Mouse (Mus musculus): Measurements from ENCODE around the gene Neurl1a. TPM values are rescaled to one million over a fixed set of nuclear protein-coding genes. Genes with fewer than 3 reads are reported as not detected.

Gene Neurl1a
- polyA plus RNA-seq (2015; fragmentation: Nextera tagmentation; extraction: Ambion mirVana), result 15.3 and 15.4 TPM in 2 replicates

DNA sequence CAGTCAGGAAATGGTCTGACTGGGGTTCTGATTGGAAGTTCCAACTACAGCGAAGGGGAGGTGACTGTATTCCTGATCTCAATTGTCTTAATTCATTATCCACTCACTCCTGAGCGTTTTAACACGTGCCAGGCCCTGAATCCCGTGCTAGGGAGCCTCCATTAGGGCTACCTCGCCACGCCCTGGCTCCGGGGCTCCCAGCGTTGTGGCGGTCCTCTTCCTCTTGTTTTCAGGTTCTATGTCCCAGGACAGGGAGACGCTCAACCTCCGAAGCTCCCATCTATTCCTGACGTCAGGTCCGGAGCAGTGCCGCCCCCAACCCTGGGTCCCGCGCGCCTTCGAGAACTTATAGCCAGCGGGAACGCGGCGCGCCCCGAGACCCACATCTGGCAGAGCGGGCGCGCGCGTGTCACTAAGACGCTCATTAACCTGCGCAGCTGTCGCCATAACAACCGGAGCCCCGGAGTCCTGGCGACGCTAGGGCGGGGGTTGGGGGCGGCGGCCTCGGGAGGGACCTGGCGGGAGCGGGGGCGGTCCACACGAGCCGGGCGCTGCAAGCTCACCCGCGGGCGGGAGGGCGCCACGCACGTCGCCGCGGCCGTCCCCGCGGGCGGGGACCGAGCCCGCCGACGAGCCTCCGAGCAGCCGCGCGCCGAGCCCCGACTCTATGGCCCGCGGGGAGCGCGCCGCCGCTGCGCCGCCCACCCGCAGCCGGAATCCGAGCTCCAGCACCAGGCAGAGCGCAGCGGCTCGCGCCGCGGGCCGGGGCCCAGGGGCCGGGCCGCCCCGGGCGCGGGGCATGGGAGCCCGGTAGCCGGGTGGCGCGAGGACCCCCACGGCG, at the start of gene Neurl1a:
Gene Neurl1a, plus strand, starts transcription at position 390 of the 841 bp plus-strand sequence.
- under 1% methylated on average over 64 of the region's 98 CpGs for WGBS
- Histone ChIP-seq H3K9me3 (replicated peaks; ENCODE audit: control insufficient read depth, low read length, poor library complexity, severe bottlenecking) (peaks cover 4% of the 10 kb centered on the region; the same call in 1 of the 2 replicates), H3K4me3 (ENCODE audit: low read depth, low read length) (peak within 1 kb of the TSS; percentile 84), H3K4me2 (ENCODE audit: low read length) (peak within 1 kb of the TSS; percentile 85), H3K4me1 (ENCODE audit: control insufficient read depth, insufficient read depth, low read length) (peaks cover 11% of the 10 kb centered on the region), H3K27ac (ENCODE audit: low read length) (peak within 1 kb of the TSS; percentile 84), H3K36me3 (ENCODE audit: control insufficient read depth, insufficient read depth, low read length) (no peaks in the 10 kb centered on the region), H3K9ac (ENCODE audit: low read depth, low read length) (peak within 1 kb of the TSS; percentile 81), H3K27me3 (ENCODE audit: control insufficient read depth, insufficient read depth, low read depth, low read length) (0 out of 2 replicates have a peak, but pooled peaks cover 4% of the 10 kb centered on the region)
- peak; percentile 79 for ATAC-seq

DNA sequence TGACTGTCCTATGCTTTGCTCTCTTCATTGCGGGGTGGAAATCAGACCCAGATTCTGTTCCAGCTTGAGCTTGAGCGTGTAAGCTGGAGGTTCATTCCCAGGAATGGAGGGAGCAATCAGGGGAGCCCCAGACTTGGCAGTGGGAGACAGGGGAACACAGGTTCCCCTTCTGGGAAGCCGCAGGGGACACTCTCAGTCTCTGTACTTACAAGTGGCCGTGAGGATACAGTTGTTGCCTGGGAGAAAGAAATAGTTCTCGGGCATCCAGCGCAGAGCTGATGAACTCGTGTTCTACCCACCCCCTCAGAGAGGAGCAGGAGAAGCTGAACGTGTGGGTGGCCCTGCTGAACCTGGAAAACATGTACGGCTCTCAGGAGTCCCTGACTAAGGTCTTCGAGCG, 49.8 kb upstream of the Neurl1a start:
- Histone ChIP-seq H3K27ac (ENCODE audit: low read length) (no peak overlapping the region), H3K9me3 (replicated peaks; ENCODE audit: control insufficient read depth, low read length, poor library complexity, severe bottlenecking) (no peaks in the 10 kb centered on the region), H3K9ac (ENCODE audit: low read depth, low read length) (no peak overlapping the region), H3K4me2 (ENCODE audit: low read length) (no peak overlapping the region), H3K4me1 (ENCODE audit: control insufficient read depth, insufficient read depth, low read length) (no peaks in the 10 kb centered on the region), H3K4me3 (ENCODE audit: low read depth, low read length) (no peak overlapping the region), H3K36me3 (ENCODE audit: control insufficient read depth, insufficient read depth, low read length) (peaks cover 40% of the 10 kb centered on the region), H3K27me3 (ENCODE audit: control insufficient read depth, insufficient read depth, low read depth, low read length) (no peaks in the 10 kb centered on the region)
- WGBS, result 96% methylated on average over 11 of the region's 11 CpGs
- ATAC-seq, result no peak

DNA sequence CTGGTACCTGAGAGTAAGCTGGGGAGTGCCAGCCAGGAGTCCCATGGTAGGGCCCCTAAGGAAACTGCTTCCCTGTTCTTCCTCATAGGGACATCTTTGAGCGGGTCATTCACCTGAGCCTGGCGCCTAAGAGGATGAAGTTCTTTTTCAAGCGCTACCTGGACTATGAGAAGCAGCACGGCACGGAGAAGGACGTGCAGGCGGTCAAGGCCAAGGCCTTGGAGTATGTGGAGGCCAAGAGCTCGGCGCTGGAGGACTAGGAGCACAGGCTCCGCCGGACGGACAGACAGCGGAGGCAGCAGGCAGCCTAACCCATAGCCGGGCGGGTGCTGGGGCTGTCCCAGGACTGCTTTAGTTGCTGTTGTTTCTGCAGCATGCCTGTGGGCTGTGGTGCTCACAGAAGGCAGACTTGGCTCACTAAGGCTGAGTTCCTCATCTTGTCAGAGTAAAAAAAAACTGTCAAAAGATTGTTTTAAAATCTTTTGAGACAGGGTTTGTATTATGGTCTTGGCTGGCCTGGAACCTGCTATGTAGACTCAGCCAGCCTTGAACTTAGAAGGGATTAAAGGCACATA, 48.0 kb upstream of the Neurl1a start:
- no peak overlapping the region for H3K4me2 ChIP-seq (ENCODE audit: low read length)
- no peaks in the 10 kb centered on the region for H3K27me3 ChIP-seq (ENCODE audit: control insufficient read depth, insufficient read depth, low read depth, low read length)
- no peak for ATAC-seq
- H3K36me3 ChIP-seq (ENCODE audit: control insufficient read depth, insufficient read depth, low read length), result peaks cover 36% of the 10 kb centered on the region
- H3K4me3 ChIP-seq (ENCODE audit: low read depth, low read length), result no peak overlapping the region
- no peaks in the 10 kb centered on the region for H3K4me1 ChIP-seq (ENCODE audit: control insufficient read depth, insufficient read depth, low read length)
- no peaks in the 10 kb centered on the region for H3K9me3 ChIP-seq (replicated peaks; ENCODE audit: control insufficient read depth, low read length, poor library complexity, severe bottlenecking)
- no peak overlapping the region for H3K9ac ChIP-seq (ENCODE audit: low read depth, low read length)
- H3K27ac ChIP-seq (ENCODE audit: low read length), result no peak overlapping the region
- 97% methylated on average over 15 of the region's 15 CpGs for WGBS

DNA sequence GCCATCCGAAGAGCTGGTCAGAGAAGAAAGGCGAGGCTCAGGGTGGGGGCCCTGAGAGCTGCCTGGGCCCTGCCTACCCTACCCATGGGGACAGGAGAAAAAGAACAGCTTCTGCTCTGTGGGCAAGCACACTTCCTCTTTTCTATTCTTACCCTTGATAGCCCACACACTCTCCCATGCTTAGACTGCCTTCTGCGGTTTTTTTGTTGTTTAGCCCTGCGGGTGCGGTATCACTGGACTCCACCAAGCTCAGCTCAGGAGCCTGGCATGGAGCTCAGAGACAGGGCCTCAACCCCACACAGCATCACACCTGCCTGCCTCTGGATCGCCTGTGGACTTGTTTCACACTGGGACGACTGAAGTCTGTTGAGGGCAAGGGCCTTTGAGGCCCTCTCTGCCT, 45.5 kb upstream of the Neurl1a start:
- H3K27me3 ChIP-seq (ENCODE audit: control insufficient read depth, insufficient read depth, low read depth, low read length), result no peaks in the 10 kb centered on the region
- no peak overlapping the region for H3K27ac ChIP-seq (ENCODE audit: low read length)
- no peak overlapping the region for H3K4me3 ChIP-seq (ENCODE audit: low read depth, low read length)
- ATAC-seq, result no peak
- peaks cover 26% of the 10 kb centered on the region for H3K36me3 ChIP-seq (ENCODE audit: control insufficient read depth, insufficient read depth, low read length)
- no peaks in the 10 kb centered on the region for H3K9me3 ChIP-seq (replicated peaks; ENCODE audit: control insufficient read depth, low read length, poor library complexity, severe bottlenecking)
- WGBS, result 92% methylated on average over 7 of the region's 7 CpGs
- no peak overlapping the region for H3K9ac ChIP-seq (ENCODE audit: low read depth, low read length)
- no peak overlapping the region for H3K4me2 ChIP-seq (ENCODE audit: low read length)
- peaks cover 5% of the 10 kb centered on the region; the same call in 1 of the 2 replicates for H3K4me1 ChIP-seq (ENCODE audit: control insufficient read depth, insufficient read depth, low read length)

DNA sequence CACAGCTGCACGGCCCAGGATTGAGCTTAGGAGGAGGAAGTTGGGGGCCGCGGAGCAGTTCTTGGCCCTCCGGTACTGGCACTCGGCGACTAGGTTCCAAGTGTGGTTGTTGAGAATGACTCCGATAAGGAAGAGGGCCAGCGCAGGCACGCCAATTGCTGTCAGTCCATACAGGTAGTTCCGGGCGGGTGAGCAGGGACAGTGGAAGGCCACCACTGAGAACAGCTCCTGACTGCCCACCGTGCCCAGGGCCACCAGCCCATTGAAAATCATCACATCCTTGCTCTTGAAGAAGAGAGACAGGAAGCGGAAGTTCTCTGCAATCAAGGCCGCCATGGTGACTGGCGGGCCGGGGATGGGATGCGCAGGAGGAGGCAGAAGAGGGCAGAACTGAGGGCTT, 43.1 kb upstream of the Neurl1a start:
- Histone ChIP-seq H3K27ac (ENCODE audit: low read length) (no peak overlapping the region), H3K9ac (ENCODE audit: low read depth, low read length) (no peak overlapping the region), H3K4me2 (ENCODE audit: low read length) (no peak overlapping the region), H3K4me3 (ENCODE audit: low read depth, low read length) (no peak overlapping the region), H3K36me3 (ENCODE audit: control insufficient read depth, insufficient read depth, low read length) (peaks cover 9% of the 10 kb centered on the region), H3K27me3 (ENCODE audit: control insufficient read depth, insufficient read depth, low read depth, low read length) (no peaks in the 10 kb centered on the region; the same call in 1 of the 2 replicates), H3K4me1 (ENCODE audit: control insufficient read depth, insufficient read depth, low read length) (peaks cover 6% of the 10 kb centered on the region; the same call in 1 of the 2 replicates), H3K9me3 (replicated peaks; ENCODE audit: control insufficient read depth, low read length, poor library complexity, severe bottlenecking) (no peaks in the 10 kb centered on the region)
- WGBS, result 93% methylated on average over 17 of the region's 17 CpGs
- no peak for ATAC-seq

DNA sequence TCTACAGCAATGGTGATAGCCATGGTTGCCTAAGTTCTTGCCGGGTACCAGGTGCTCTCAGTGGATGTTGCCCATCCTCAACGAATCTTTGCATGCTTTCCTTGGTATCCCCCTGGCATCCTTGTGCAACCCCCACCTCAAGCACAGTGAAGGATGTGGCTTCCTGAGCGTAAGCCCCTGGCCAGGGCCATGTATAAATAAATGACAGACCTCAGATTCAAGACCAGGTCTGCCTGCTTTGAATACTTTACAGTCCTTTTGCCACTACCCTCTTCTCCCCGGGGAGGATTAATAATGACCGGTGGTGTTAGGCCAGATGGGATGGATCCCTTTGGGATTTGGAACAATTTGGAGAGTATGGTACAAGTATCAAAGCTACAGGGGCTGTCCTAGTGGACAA, 42.5 kb upstream of the Neurl1a start:
- no peak overlapping the region for H3K9ac ChIP-seq (ENCODE audit: low read depth, low read length)
- H3K27ac ChIP-seq (ENCODE audit: low read length), result no peak overlapping the region
- no peaks in the 10 kb centered on the region for H3K9me3 ChIP-seq (replicated peaks; ENCODE audit: control insufficient read depth, low read length, poor library complexity, severe bottlenecking)
- 86% methylated on average over 5 of the region's 5 CpGs for WGBS
- no peak for ATAC-seq
- no peaks in the 10 kb centered on the region; the same call in 1 of the 2 replicates for H3K27me3 ChIP-seq (ENCODE audit: control insufficient read depth, insufficient read depth, low read depth, low read length)
- no peak overlapping the region for H3K4me2 ChIP-seq (ENCODE audit: low read length)
- H3K4me3 ChIP-seq (ENCODE audit: low read depth, low read length), result no peak overlapping the region
- H3K4me1 ChIP-seq (ENCODE audit: control insufficient read depth, insufficient read depth, low read length), result peaks cover 6% of the 10 kb centered on the region; the same call in 1 of the 2 replicates
- H3K36me3 ChIP-seq (ENCODE audit: control insufficient read depth, insufficient read depth, low read length), result peaks cover 3% of the 10 kb centered on the region

DNA sequence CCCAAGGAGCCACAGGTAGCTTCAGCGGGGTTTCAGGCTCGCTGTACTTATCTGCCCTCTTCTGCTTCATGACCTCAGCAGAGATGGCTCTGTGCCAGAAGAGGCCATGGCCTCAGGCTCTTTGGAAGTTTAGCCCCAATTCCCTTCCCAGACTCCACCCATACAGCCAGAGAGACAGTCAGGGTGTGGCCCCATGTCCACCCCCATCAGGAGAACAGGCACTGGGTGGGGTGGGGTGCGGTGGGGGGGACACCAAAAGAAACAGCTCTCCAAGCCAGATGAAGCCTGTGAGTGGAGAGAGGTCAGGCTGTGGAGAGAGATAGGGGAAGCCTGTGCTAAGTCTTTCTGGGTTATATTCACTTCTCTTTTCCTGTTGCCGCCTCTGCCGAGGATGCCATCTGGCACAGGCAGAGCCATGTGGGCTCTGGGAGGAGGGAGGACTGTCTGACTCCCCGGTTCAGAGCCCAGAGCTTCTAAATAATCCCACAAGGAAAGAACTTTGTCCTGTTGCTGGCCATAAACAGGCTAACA, 41.5 kb upstream of the Neurl1a start:
- H3K9ac ChIP-seq (ENCODE audit: low read depth, low read length), result no peak overlapping the region
- no peak for ATAC-seq
- no peak overlapping the region for H3K27ac ChIP-seq (ENCODE audit: low read length)
- peaks cover 6% of the 10 kb centered on the region; the same call in 1 of the 2 replicates for H3K4me1 ChIP-seq (ENCODE audit: control insufficient read depth, insufficient read depth, low read length)
- H3K27me3 ChIP-seq (ENCODE audit: control insufficient read depth, insufficient read depth, low read depth, low read length), result no peaks in the 10 kb centered on the region; the same call in 1 of the 2 replicates
- WGBS, result 44% methylated on average over 6 of the region's 6 CpGs
- no peak overlapping the region for H3K4me3 ChIP-seq (ENCODE audit: low read depth, low read length)
- no peaks in the 10 kb centered on the region for H3K36me3 ChIP-seq (ENCODE audit: control insufficient read depth, insufficient read depth, low read length)
- H3K9me3 ChIP-seq (replicated peaks; ENCODE audit: control insufficient read depth, low read length, poor library complexity, severe bottlenecking), result no peaks in the 10 kb centered on the region
- H3K4me2 ChIP-seq (ENCODE audit: low read length), result peak overlapping the region; percentile 54

DNA sequence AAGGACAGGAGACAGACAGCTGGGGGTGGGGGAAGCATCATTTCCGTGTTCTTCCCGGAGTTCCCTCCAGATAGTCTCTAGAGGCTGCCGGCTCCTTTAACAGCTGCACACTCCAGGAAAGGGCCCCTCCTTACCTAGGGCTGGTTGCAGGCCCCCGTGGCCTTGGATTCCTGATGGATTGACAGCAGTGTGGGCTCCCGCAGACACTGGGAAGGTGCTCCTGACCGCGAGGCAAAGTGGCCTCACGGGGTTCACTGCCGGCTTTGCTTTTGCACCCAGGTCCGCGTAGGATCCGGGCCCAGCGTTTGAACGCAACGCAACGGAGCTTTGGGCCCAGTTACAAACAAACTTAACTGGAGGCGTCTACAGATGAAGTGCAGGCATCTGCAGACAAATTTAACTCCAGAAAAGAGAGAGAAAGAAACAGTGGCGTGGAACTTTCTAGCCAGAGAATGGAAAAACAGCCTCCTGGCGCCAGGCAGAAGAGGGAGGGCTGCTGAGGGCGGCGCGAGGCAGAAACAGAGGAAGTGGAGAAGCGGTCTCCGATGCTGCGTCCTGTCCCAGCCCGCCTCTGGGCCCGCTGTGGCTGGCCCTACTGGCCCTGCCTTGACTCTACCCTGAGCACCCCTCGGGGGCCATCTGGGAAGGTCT, 40.7 kb upstream of the Neurl1a start, which contains the start of gene Calhm2:
Gene Calhm2, minus strand, starts transcription at position 524 of the 651 bp plus-strand sequence.
- Histone ChIP-seq H3K27ac (ENCODE audit: low read length) (no peak within 1 kb of the TSS), H3K4me3 (ENCODE audit: low read depth, low read length) (peak within 1 kb of the TSS; percentile 25), H3K4me2 (ENCODE audit: low read length) (peak within 1 kb of the TSS; percentile 54), H3K36me3 (ENCODE audit: control insufficient read depth, insufficient read depth, low read length) (no peaks in the 10 kb centered on the region), H3K4me1 (ENCODE audit: control insufficient read depth, insufficient read depth, low read length) (peaks cover 6% of the 10 kb centered on the region; the same call in 1 of the 2 replicates), H3K27me3 (ENCODE audit: control insufficient read depth, insufficient read depth, low read depth, low read length) (no peaks in the 10 kb centered on the region; the same call in 1 of the 2 replicates), H3K9ac (ENCODE audit: low read depth, low read length) (peak within 1 kb of the TSS; percentile 42), H3K9me3 (replicated peaks; ENCODE audit: control insufficient read depth, low read length, poor library complexity, severe bottlenecking) (no peaks in the 10 kb centered on the region)
- ATAC-seq, result peak; percentile 64
- 8% methylated on average over 26 of the region's 28 CpGs for WGBS

Measured in midbrain, embryonic 16.5 days (tissue).